Comparison of ENCODE assay signal across 8 mouse cellular contexts in the genomic region with DNA sequence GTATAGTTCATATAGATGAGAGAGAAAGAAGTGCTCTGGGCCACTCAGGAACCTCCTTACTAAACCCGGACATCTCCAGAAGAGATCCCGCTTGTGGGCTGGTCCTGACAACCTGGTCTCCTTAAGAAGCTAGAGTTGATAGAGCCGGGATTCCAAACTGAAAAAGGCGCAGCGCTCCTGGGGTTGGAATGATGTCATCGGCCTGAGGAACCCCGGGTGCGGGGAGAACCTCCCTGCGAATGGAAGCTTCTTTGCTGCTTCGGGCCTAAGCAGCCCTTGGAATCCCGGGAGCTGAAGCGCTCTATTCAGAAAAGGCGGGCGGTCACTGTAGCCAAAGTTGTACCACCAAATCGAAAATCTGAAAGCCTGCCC. TPM values are rescaled to one million over a fixed set of nuclear protein-coding genes. Genes with fewer than 3 reads are reported as not detected.
A peak's percentile ranks its signal among the peaks of the same experiment; 100 is the strongest.
DNase-seq lines count a peak whose midpoint lies in the region; ATAC-seq lines count a peak whose summit lies in the region.

No protein-coding gene starts in this region.

- no peak for DNase-seq in heart, adult 18-20 months
- no peak for DNase-seq in frontal cortex, postnatal 14 days (ENCODE audit: low spot score in 2 of 2)
- no peak for DNase-seq in c-Kit-positive CD71-positive TER-119-positive erythroid progenitor cells, embryonic 14.5 days (ENCODE audit: low spot score)
- no peak for DNase-seq in gastrocnemius, postnatal 25 days

- peak overlapping the region; percentile 90 for H3K4me2 ChIP-seq in heart, embryonic 13.5 days
- peak overlapping the region; percentile 82 for H3K4me2 ChIP-seq in liver, embryonic 12.5 days

- peak; percentile 14 for ATAC-seq in heart, embryonic 13.5 days (ENCODE audit: extremely low read depth, insufficient number of reproducible peaks, low FRiP score, low TSS enrichment)
- peak; percentile 1 for ATAC-seq in CD4-positive, CD25-positive, alpha-beta regulatory T cell, adult 4 months
- ATAC-seq in erythroid progenitor cell, adult 5-6 weeks (replicated peaks; ENCODE audit: low FRiP score, poor library complexity, severe bottlenecking): peak; percentile 58
- no peak for ATAC-seq in liver, embryonic 12.5 days

- WGBS in heart, embryonic 13.5 days: 2% methylated on average over 15 of the region's 15 CpGs
- WGBS in liver, embryonic 12.5 days (ENCODE audit: insufficient replicate concordance): 4% methylated on average over 15 of the region's 15 CpGs

- no peaks in the 10 kb centered on the region for H3K27me3 ChIP-seq in heart, embryonic 13.5 days (replicated peaks)
- no peaks in the 10 kb centered on the region for H3K27me3 ChIP-seq in liver, embryonic 12.5 days (replicated peaks)

- H3K4me1 ChIP-seq in heart, embryonic 13.5 days: peaks cover 33% of the 10 kb centered on the region
- peaks cover 35% of the 10 kb centered on the region for H3K4me1 ChIP-seq in liver, embryonic 12.5 days

- H3K9ac ChIP-seq in heart, embryonic 13.5 days: peak overlapping the region; percentile 84
- peak overlapping the region; percentile 93 for H3K9ac ChIP-seq in liver, embryonic 12.5 days

- H3K36me3 ChIP-seq in heart, embryonic 13.5 days: no peaks in the 10 kb centered on the region
- peaks cover 6% of the 10 kb centered on the region; the same call in 1 of the 2 replicates for H3K36me3 ChIP-seq in liver, embryonic 12.5 days

- H3K27ac ChIP-seq in heart, embryonic 13.5 days (replicated peaks): peak overlapping the region; percentile 84
- peak overlapping the region; percentile 82 for H3K27ac ChIP-seq in liver, embryonic 12.5 days

- H3K9me3 ChIP-seq in heart, embryonic 13.5 days: no peaks in the 10 kb centered on the region
- no peaks in the 10 kb centered on the region for H3K9me3 ChIP-seq in liver, embryonic 12.5 days (replicated peaks)

- peak overlapping the region; percentile 97 for H3K4me3 ChIP-seq in heart, embryonic 13.5 days
- H3K4me3 ChIP-seq in liver, embryonic 12.5 days: peak overlapping the region; percentile 77

RNA-seq across cellular contexts. Expression of gene Rab10, which starts 0.5 kb away (rescaled TPM):
- 59.8 and 60.8 TPM in 2 replicates for polyA plus RNA-seq in heart, embryonic 13.5 days (2015; fragmentation: Nextera tagmentation; extraction: Ambion mirVana)
- 100 to 1,000 TPM; 124 to 126 TPM for total RNA-seq in heart, adult 18-20 months (2021)
- polyA plus RNA-seq in CD4-positive, CD25-positive, alpha-beta regulatory T cell, adult 4 months (2017; shearing (Covaris generic)): 10 to 100 TPM; 43.1 to 54.8 TPM
- 110 and 132 TPM in 2 replicates for total RNA-seq in erythroid progenitor cell, adult 5-6 weeks (2015; ENCODE audit: low replicate concordance)
- 101 and 116 TPM in 2 replicates for total RNA-seq in erythroid progenitor cell, adult 5-6 weeks (2017; ENCODE audit: low replicate concordance)
- 79.4 and 80.8 TPM in 2 replicates for polyA plus RNA-seq in liver, embryonic 12.5 days (2016; fragmentation: Nextera tagmentation; extraction: Ambion mirVana)
- total RNA-seq in gastrocnemius, postnatal 25 days (2021): 100 to 1,000 TPM; 218 to 239 TPM

RNA-seq across cellular contexts. Expression of gene Kif3c, which starts 54.6 kb away (rescaled TPM):
- polyA plus RNA-seq in heart, embryonic 13.5 days (2015; fragmentation: Nextera tagmentation; extraction: Ambion mirVana): 5.4 and 5.6 TPM in 2 replicates
- total RNA-seq in heart, adult 18-20 months (2021): 1 to 10 TPM; 5.4 to 6.4 TPM
- 1 to 10 TPM; 2.6 to 3.3 TPM for polyA plus RNA-seq in CD4-positive, CD25-positive, alpha-beta regulatory T cell, adult 4 months (2017; shearing (Covaris generic))
- total RNA-seq in erythroid progenitor cell, adult 5-6 weeks (2015; ENCODE audit: low replicate concordance): not detected in 2 replicates
- 0.13 and 1.7 TPM in 2 replicates for total RNA-seq in erythroid progenitor cell, adult 5-6 weeks (2017; ENCODE audit: low replicate concordance)
- 1.7 and 1.9 TPM in 2 replicates for polyA plus RNA-seq in liver, embryonic 12.5 days (2016; fragmentation: Nextera tagmentation; extraction: Ambion mirVana)
- total RNA-seq in gastrocnemius, postnatal 25 days (2021): 10 to 100 TPM; 11.3 to 13.2 TPM
